Mouse (Mus musculus) cerebellum, postnatal 14 days (tissue): ENCODE results near the gene Etaa1.
A peak's percentile ranks its signal among the peaks of the same experiment; 100 is the strongest.
"Not testable (repeated sequence)": the region's sequence is repeated elsewhere in the genome, so short reads cannot be mapped to it uniquely, and the experiment has no call there.

Experiments
- DNase-seq, 2 experiments: peaks; one replicate each; pipeline ENCODE4 v3.0.0; 2021; ENCODE audit warnings: mixed read lengths in 2 of 2

The Etaa1 gene

DNA sequence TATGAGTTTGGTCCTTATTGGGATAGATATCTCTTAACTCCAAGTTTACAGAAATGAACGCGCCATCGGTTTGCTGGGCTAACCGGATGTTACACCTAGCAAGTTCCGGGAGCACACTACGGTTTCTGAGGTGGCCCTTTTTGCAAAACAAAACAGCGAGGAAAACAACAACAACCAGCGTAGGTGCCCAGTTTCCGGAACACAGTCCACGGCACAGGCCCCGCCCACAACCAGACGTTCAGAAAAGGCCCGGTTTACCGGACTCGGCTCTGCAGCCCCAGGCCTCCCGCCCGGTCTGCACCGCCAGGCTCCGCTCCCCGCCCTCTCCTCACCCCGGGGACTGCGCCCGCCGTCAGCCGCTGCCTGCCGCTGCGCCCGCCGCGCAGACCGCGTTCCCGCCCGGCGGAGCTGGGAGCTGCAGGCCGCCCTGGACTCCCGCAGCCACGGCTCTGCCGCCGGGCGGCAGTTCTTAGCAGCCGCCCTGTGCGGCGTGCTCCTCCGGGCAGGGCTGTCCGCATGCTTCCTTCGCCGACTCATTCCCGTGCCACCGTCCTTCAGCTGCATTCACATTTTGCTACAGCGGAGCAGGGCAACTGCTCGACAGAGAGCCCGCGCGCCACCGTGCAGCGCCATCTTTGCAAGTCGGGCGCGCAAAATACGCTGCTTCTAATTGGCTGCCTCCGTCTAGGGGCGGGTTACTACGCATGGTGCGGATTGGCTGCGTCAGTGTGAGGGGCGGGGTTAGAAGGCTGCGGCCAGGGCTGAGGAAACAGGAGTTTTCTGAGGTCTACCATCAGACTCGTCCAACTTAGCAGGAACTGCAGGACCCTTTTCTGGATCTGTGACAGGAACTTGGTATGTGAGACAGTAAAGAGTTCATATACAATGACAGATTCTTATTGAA, at the start of gene Etaa1:
Gene Etaa1 (minus strand): TSS at position 645 of the 904 bp plus-strand sequence.
- peak; percentile 96 to 97 for DNase-seq

DNA sequence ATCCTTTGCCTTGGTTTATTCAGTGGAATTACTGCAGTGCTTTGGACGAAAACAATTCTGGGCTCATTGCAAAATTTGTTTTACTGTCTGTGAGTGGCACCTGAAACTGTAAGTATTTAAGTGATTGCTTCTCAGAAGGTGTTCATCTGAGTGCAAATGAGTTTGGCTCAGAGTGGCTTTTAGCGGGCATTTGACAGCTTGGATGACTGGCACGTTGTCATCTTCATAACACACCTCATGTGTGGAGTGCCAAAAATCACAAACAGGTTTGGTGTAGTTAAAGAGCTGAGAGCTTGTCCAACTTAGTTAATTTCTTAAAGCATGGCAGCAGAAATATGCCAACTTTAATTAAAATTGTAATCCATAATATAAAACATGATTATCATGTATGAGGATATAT, 40.5 kb upstream of the Etaa1 start:
- peak; percentile 28 to 62 for DNase-seq

DNA sequence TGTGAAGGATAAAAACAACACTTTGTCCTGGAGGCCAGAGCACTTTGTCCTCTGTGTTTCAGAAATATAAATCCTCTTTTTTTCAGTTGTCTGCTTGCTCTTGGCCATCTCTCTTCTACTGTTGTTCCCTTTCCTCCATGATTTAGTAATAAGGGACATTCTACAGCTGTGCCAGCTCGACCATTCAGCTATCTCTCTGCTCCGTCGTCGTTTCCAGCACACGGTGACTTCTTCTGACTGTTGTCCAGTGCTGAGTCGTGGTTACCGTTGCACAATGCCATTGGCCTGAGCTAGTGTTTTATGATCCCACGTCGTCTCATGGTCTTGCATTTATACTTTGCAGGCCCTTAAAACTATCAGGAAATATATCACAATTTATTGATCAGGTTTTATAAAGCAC, 38.6 kb upstream of the Etaa1 start:
- no peak for DNase-seq

DNA sequence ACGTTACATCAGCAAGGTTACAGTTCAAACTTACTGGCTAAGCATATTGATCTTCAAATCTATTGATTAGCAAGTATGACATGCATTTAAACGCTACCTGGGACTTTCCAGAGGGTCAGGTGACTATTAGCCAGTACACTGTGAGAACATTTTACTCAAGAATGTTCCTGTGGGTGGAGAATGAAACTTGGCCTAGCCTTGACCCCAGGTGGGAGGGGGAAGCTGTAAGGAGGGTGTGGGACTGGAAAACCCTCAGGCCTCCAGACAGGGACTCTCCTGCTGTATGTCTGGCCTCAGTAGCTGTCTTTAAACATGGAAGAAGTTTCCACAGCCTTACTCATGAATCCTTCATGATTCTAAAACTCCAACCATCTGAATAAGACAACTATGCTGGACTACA, 29.7 kb upstream of the Etaa1 start:
- DNase-seq = no peak

DNA sequence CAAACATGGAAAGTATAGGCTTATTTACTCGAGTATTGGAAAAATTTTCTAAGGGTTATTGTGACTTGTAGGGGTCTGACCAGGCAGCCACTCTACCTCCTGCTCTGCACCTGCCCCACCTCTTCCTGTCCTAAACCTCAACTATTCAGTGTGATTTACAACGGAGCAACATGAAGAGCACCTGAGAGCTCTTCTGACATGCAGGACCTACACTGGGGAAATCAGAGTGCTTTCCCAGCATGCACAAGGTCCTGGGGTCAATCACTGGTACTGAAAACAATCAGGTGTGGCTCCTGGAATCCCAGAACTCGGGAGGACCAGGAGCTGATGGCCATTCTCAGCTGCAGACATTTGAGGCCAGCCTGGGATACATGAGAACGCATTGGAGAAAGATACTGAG, 27.6 kb upstream of the Etaa1 start:
- DNase-seq = no peak

DNA sequence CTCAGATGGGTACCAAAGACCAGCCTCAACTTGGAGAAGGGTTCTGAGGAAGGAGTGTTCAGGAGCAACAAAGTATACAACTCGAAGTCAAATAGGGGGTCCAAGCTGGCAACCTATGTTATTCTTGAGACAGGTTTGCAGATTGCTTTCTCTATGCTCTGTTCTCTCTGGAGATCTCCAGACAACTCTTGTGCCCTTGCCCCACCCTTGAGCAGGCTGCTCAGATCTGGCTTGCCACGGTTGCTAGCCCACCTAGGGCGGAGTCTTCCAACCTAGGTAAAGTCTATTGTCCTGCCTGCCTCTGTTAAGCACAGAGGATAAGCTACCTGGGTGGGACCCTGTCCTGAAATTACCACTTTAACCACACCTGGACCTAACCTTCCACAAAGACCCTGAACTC, 21.9 kb upstream of the Etaa1 start:
- DNase-seq = no peak

DNA sequence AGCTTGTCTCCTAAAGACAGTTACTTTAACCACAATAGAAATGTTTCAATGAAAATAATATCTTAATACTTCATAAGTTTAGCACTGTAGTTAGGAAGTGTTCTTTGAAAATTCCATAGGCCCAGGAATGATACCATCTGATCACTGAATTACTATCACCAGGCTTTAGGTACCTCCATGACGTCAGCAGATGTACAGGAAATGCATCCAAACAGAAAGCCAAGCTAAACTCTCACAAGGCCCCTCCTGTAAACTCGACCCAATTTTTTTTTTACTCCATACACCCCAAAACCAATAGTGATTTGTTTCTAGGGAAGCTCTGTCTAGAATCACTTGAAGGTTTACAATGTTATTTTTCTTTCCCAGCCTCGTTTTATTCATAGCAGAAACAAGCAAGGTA, 884 bp downstream of the Etaa1 start:
- DNase-seq = no peak

DNA sequence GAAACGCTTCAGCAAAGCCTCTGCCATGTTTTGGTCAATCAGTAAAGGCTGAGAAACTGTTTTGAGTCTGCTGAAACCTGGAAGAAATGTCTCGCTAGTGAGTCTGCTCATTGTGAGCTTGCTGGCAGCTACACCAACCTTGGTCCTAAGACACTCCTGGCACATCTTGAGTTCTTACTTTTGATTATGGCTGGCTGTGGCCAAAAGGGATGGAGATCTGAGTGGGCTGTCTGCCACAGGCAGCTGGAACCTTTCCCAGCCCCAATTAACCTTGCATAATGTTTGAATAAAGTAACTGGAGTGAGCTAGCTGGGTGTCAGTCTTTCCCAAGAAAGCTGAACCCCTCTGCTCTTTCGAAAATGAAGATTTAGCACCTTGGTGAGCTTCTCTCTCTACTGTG, 2.3 kb downstream of the Etaa1 start:
- peak; percentile 59 to 69 for DNase-seq

DNA sequence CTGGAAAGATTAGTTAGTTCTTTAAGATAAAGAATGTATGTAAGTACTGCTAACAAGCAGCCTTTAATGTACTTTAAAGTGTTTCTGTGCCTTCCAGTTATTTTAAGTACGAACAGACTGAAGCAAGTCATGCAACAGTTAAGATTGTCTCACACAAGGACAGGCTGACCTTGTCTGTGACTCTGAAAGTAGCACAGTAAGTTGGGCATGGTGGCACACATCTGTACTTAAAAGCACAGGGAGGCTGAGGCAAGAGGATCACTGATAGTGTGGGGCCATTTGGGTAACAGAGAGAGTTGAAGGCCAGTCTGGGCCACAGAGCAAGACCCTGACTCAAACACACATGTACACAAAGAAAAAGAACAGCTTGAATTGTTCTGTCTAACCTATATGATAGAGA, 14.5 kb downstream of the Etaa1 start:
- DNase-seq = no peak

DNA sequence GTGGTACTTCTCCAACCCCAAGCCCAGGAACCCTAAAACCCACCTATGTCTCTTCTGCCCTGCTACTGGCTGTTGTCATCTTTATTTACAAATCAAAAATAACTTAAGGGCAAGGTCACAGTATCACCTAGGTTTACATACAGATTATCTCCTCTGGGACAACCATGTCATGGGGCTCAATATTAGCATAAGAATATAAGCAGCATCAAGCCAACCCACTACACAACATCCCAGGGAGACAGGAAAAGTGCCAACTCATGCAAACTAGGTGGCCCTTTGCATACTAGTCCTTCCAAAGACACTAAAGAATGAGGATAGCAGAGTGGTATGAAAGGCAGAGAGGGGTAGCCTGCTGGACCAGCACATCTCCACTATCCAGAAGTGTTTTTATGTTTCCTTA, 15.7 kb downstream of the Etaa1 start:
- DNase-seq = no peak

DNA sequence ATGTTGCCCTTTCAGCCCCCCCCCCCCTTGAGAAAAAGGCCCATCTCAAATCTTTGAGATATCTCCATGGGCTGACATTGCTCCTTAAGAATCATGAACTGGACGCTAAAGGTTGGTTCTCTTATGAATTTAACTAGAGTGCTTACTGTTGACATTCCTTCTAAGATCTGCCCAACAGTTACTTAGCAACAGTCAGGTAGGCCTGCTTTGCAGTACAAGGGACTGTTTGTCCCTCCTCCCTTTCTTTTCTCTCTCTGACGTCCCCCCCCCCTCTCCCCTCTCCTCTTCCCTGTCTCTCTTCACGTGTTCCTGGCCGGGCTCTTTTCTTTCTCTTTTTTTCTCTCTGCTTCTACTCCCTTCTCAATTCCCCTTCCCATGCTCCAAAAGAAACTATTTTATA, 35.8 kb downstream of the Etaa1 start:
- DNase-seq = no peak

DNA sequence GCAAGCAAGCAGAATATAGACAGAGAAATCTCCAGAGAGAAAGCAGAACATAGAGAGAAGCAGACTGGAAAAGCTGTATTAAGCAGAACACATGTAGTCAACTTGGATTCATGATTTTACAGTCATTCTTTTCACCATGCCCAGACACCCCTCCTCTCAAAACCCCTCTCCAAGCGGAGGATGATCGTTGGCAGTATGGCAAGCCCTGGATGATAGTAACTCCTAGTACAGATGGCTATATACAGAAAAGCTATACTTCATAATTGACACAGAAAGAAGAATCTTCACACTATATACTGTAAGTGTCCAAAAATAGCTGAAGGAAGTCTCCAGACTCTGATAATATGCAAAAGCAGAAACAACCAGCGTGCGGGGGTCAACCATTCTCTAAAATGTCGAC, 36.6 kb downstream of the Etaa1 start:
- DNase-seq = no peak

DNA sequence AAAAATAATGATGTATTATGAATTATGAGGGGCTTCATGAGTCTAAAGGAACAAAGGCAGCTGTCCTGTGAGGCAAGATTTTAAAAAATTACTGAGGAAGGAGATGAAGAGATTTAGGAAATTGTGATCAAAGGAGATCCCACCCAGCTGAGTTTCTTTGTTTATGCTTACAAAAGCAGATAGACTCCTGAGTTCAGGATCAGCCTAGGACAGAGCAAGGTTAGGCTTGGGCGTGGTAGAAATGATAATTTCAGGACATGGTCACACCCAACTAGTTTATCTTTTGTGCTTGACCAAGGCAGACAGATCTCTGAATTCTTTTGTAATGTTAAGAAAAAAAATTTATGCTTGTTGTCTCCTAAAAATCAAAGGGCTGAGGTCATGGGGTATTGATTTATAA, 37.2 kb downstream of the Etaa1 start:
- DNase-seq = no peak

DNA sequence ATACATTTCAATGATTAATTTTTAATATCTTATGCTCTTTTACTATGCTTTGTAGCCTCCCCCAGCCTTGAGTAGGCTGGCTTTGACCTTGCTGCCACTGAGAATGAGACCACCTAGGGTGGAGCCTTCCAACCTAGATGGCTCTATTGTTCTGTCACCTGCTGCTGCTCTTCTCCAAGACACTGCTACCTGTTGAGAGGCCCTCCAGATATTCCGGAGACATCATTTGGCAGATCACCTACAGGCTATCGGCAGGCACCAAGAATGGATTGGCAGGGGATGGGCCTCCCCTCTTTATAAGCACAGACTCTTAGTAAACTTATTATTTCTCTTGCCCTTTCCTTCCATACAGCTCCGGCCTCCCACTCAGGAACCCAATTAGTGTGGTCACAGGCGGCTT, 52.7 kb downstream of the Etaa1 start:
- DNase-seq = not testable (repeated sequence)
